Mouse (Mus musculus): ENCODE measurements around the gene Myt1l. TPM values are rescaled to one million over a fixed set of nuclear protein-coding genes. Genes with fewer than 3 reads are reported as not detected.
A peak's percentile ranks its signal among the peaks of the same experiment; 100 is the strongest.

Gene Myt1l
- total RNA-seq, 2 experiments from 2014 or later = 210 to 254 TPM

GRCm38 (mm10) chr12:29741181-29741580 lies 213.0 kb downstream of the Myt1l start:
- no peak for TF ChIP-seq CTCF (IDR thresholded peaks at IDR 0.05)
- no peak for DNase-seq (ENCODE audit: extremely low spot score in 1 of 2, low spot score in 2 of 2)
- Histone ChIP-seq H3K4me3 (no peak overlapping the region), H3K27ac (peak overlapping the region; percentile 53; the same call in 1 of the 2 replicates)
- intact Hi-C loops (cut with DNase I) = no loop called here

GRCm38 (mm10) chr12:29750604-29751128 lies 222.5 kb downstream of the Myt1l start:
- TF ChIP-seq CTCF (IDR thresholded peaks at IDR 0.05) = no peak
- no peak overlapping the region for H3K4me3 ChIP-seq
- DNase-seq (ENCODE audit: extremely low spot score in 1 of 2, low spot score in 2 of 2) = no peak
- intact Hi-C loops (cut with DNase I) = no loop called here
- H3K27ac ChIP-seq = no peak overlapping the region

- Histone ChIP-seq H3K27ac (peak overlapping the region; percentile 51), H3K4me3 (no peak overlapping the region)
- intact Hi-C loops (cut with DNase I) = no loop called here
- DNase-seq (ENCODE audit: extremely low spot score in 1 of 2, low spot score in 2 of 2) = no peak
- TF ChIP-seq CTCF (IDR thresholded peaks at IDR 0.05) = no peak
Observed at GRCm38 (mm10) chr12:29755086-29755871, 227.1 kb downstream of the Myt1l start.

GRCm38 (mm10) chr12:29755872-29756265 lies 227.7 kb downstream of the Myt1l start:
- no peak for TF ChIP-seq CTCF (IDR thresholded peaks at IDR 0.05)
- H3K27ac ChIP-seq = peak overlapping the region; percentile 51
- intact Hi-C loops (cut with DNase I) = no loop called here
- H3K4me3 ChIP-seq = no peak overlapping the region
- DNase-seq (ENCODE audit: extremely low spot score in 1 of 2, low spot score in 2 of 2) = peak in 1 of 2 experiments; percentile 55

GRCm38 (mm10) chr12:29760611-29761010 lies 232.4 kb downstream of the Myt1l start:
- no peak for TF ChIP-seq CTCF (IDR thresholded peaks at IDR 0.05)
- DNase-seq (ENCODE audit: extremely low spot score in 1 of 2, low spot score in 2 of 2) = no peak
- peak overlapping the region; percentile 70 for H3K27ac ChIP-seq
- no peak overlapping the region for H3K4me3 ChIP-seq
- intact Hi-C loops (cut with DNase I) = no loop called here

- Histone ChIP-seq H3K4me3 (no peak overlapping the region), H3K27ac (peak overlapping the region; percentile 53; the same call in 1 of the 2 replicates)
- intact Hi-C loops (cut with DNase I) = no loop called here
- DNase-seq (ENCODE audit: extremely low spot score in 1 of 2, low spot score in 2 of 2) = no peak
- no peak for TF ChIP-seq CTCF (IDR thresholded peaks at IDR 0.05)
Observed at GRCm38 (mm10) chr12:29766158-29766557, 238.0 kb downstream of the Myt1l start.

- Histone ChIP-seq H3K27ac (peak overlapping the region; percentile 54), H3K4me3 (no peak overlapping the region)
- no peak for TF ChIP-seq CTCF (IDR thresholded peaks at IDR 0.05)
- intact Hi-C loops (cut with DNase I) = loop anchor here (5.0 kb wide), 1 partner anchor 69 kb away; no protein-coding TSS in a partner anchor
- DNase-seq (ENCODE audit: extremely low spot score in 1 of 2, low spot score in 2 of 2) = no peak
Observed at GRCm38 (mm10) chr12:29771791-29772190, 243.6 kb downstream of the Myt1l start.

- Histone ChIP-seq H3K27ac (peak overlapping the region; percentile 54), H3K4me3 (no peak overlapping the region)
- no peak for TF ChIP-seq CTCF (IDR thresholded peaks at IDR 0.05)
- no peak for DNase-seq (ENCODE audit: extremely low spot score in 1 of 2, low spot score in 2 of 2)
- intact Hi-C loops (cut with DNase I) = loop anchor here (5.0 kb wide), 1 partner anchor 70 kb away; no protein-coding TSS in a partner anchor
Observed at GRCm38 (mm10) chr12:29772401-29772800, 244.2 kb downstream of the Myt1l start.

- intact Hi-C loops (cut with DNase I) = no loop called here
- Histone ChIP-seq H3K27ac (peak overlapping the region; percentile 63), H3K4me3 (no peak overlapping the region)
- no peak for TF ChIP-seq CTCF (IDR thresholded peaks at IDR 0.05)
- DNase-seq (ENCODE audit: extremely low spot score in 1 of 2, low spot score in 2 of 2) = no peak
Observed at GRCm38 (mm10) chr12:29778901-29779300, 250.7 kb downstream of the Myt1l start.

GRCm38 (mm10) chr12:29789319-29790050 lies 261.3 kb downstream of the Myt1l start:
- H3K4me3 ChIP-seq = peak overlapping the region; percentile 9; the same call in 1 of the 2 replicates
- intact Hi-C loops (cut with DNase I) = loop anchor here (2.0 kb wide), 1 partner anchor 91 kb away; no protein-coding TSS in a partner anchor
- TF ChIP-seq CTCF (IDR thresholded peaks at IDR 0.05) = no peak
- H3K27ac ChIP-seq = peak overlapping the region; percentile 66
- peak; percentile 42 to 78 for DNase-seq (ENCODE audit: extremely low spot score in 1 of 2, low spot score in 2 of 2)

GRCm38 (mm10) chr12:29790051-29790386 lies 261.8 kb downstream of the Myt1l start:
- TF ChIP-seq CTCF (IDR thresholded peaks at IDR 0.05) = no peak
- intact Hi-C loops (cut with DNase I) = no loop called here
- DNase-seq (ENCODE audit: extremely low spot score in 1 of 2, low spot score in 2 of 2) = no peak
- H3K4me3 ChIP-seq = no peak overlapping the region; the same call in 1 of the 2 replicates
- peak overlapping the region; percentile 24; the same call in 1 of the 2 replicates for H3K27ac ChIP-seq

- intact Hi-C loops (cut with DNase I) = no loop called here
- no peak for TF ChIP-seq CTCF (IDR thresholded peaks at IDR 0.05)
- H3K27ac ChIP-seq = no peak overlapping the region
- H3K4me3 ChIP-seq = no peak overlapping the region
- DNase-seq (ENCODE audit: extremely low spot score in 1 of 2, low spot score in 2 of 2) = no peak
Observed at GRCm38 (mm10) chr12:29792998-29793397, 264.8 kb downstream of the Myt1l start.

Data from left cerebral cortex, adult 2 months (tissue).